Mouse (Mus musculus): ENCODE results near the gene Fbxw14.
"Not testable (repeated sequence)": the region's sequence is repeated elsewhere in the genome, so short reads cannot be mapped to it uniquely, and the experiment has no call there.

Fbxw14 gene

GRCm38 (mm10) chr9:109287576-109287975 lies at the start of gene Fbxw14:
Fbxw14 (minus strand) TSS chr9:109287676.
- DNase-seq: not testable (repeated sequence)

DNA sequence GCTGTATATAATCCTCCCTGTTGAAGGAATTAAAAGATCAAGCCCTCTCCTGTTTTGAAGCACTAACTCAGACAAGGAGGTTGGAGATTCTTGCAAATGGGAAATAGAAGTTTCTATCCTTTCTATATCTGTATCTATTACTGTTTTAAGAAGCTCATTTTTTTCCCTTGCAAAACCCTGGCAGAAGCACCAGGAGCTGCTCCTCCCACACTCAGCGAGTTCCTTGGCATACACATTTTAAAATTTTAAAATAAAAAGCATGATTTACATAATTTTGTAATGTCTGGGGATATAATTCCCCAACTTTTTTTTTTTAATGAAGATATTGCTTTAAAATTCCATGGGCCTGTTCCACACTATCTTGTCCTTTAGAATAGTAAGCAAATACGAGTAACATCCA lies 24.4 kb downstream of the Fbxw14 start:
- DNase-seq: no peak

DNA sequence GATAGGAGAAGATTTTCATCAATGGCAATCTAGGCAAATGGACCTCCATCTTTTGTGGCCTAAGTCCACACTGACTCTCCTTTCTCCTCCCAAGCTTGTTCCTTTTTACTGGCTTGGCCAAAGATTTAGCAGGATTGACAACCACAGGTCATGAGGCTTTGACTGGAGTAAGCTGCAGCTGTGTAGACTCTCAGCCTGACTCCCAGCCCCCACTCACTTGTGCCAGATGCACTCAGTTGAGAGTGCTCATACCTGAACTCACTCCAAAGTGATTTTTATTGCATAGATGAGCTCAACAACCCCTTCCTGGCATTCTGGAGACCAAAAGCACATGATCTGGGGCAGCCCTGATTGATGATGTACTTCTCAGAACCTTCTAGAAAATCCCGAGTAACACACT lies 52.8 kb downstream of the Fbxw14 start, which contains the start of gene Fbxw20:
Gene Fbxw20, minus strand, starts transcription at position 101 of the 400 bp plus-strand sequence.
- DNase-seq: no peak

Data from lung, postnatal 4 days (tissue).